Mouse (Mus musculus) CH12F3 (cell line): ENCODE results near the gene Tmem200a.

Source experiments
- in situ Hi-C: fragments of 300-500 bp; cut with MboI; formaldehyde crosslinking; loops from 2 replicates; pipeline ENCODE4 v1.14.3; 2020; ENCODE audit warnings: low sequenced_read_pairs

Tmem200a gene

GRCm38 (mm10) chr10:25984056-25984455 is 94.8 kb downstream of the Tmem200a start:
- in situ Hi-C loops: no loop called here

- in situ Hi-C loops: no loop called here
Observed at GRCm38 (mm10) chr10:25982617-25983016, 96.2 kb downstream of the Tmem200a start.

DNA sequence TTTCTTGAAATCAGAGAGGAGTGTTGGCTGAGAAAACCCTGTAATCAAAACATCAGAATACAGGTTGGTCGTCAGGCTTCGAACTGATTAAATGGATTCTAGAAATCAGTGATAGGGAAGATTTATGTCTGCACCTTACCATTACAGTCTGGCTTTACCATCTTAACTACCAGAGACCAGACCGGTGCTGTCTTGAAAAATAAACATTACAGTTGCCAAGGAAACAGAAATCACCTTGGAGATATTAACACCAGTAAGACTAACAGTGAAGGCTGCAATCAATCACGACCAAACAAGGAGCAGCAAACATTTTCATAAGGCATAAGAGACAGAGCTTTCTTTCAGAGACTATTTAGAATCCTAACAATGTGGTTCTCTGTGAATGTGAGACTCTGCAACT is 116.0 kb downstream of the Tmem200a start:
- in situ Hi-C loops: no loop called here

DNA sequence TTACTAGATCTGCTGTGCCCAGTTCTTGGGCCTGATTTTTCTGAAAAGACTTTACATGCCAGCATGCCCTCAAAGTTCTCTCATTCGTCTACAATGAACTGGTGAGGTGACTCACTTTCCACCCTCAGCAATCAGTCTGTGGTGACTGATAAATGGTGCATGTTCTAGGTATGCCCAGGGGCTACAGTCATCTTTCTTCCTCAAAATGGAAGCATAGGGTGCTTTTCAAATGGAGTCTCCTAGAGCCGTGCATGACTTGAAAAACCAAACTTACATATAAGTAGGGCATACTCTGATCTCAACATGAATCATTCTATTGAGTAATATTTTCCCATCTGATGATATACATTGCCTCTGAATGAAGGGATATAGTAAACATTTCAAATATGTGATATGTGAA is 117.8 kb downstream of the Tmem200a start:
- in situ Hi-C loops: no loop called here

- in situ Hi-C loops: no loop called here
Observed at GRCm38 (mm10) chr10:25958762-25959753, 119.8 kb downstream of the Tmem200a start.

DNA sequence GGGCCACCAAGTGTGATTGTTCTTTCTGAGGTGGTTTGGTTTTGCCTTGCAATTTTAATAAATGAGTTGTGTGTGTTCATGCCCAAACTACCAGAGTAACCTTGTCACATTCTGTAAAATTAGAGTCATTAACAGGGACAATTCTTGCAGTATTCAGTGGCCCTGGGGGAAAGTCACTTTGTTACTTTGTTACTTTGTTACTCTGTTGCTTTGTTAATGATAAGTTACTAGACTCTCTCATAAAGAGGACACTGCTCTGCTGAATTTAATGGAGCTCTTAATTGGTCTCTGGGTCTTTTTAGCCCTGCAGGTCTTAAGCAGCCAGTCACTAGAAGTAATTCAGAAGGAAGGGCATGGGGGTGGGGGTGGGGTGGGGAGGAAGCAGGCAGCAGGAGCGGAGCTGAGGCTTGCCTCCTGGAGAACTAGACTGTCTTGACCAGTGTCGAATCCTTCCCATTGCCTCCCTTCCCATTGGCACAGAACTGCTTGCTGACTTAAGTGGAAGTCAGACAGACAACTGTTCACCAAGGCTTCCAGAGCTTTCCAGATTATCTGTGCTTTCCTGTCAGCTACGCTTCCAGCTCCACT is 124.1 kb downstream of the Tmem200a start:
- in situ Hi-C loops: no loop called here

GRCm38 (mm10) chr10:25952838-25953237 is 126.0 kb downstream of the Tmem200a start:
- in situ Hi-C loops: no loop called here

DNA sequence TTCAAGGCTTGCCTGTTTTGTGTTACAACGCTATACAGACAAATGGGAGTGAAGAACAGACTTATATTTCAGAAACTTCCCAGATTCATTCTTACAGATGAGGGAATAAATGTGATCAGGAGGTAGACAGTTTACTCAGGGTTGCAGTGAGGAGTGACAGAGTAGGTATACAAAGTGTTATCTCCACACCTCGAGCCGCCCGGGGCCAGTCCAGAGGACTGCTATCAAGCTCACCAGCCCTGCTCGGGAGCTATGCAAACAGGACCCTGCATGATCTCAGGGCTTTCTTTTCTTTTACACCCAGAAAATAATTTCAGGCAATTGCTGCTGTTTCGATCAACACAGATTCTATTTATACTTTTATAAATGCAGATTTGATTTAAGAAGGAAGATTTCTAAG is 126.7 kb downstream of the Tmem200a start:
- in situ Hi-C loops: no loop called here

- in situ Hi-C loops: no loop called here
Observed at GRCm38 (mm10) chr10:25945866-25946265, 133.0 kb downstream of the Tmem200a start.

DNA sequence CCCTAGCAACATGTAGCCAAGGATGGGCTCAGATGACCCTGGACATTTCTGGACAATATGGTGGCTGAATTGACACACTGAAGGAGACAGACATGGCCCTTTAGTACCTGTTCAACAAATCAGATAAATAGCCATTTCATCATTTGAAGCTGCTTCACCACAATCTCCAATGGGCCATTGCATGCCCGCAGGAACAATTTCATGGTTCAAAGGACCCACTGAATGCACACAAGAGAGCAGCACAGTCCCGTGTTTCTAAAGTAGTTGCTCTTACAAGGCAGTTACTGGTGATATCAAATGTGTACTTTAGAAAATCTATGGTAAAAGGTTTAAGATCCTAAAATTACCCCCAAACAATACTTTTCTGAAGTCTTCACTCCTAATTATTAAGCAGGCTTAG is 134.2 kb downstream of the Tmem200a start:
- in situ Hi-C loops: no loop called here

- in situ Hi-C loops: no loop called here
Observed at GRCm38 (mm10) chr10:25931796-25932195, 147.1 kb downstream of the Tmem200a start.

GRCm38 (mm10) chr10:25929401-25930150 is 149.3 kb downstream of the Tmem200a start:
- in situ Hi-C loops: no loop called here

- in situ Hi-C loops: no loop called here
Observed at GRCm38 (mm10) chr10:25928861-25929368, 149.9 kb downstream of the Tmem200a start.

GRCm38 (mm10) chr10:25928448-25928786 is 150.4 kb downstream of the Tmem200a start:
- in situ Hi-C loops: no loop called here

DNA sequence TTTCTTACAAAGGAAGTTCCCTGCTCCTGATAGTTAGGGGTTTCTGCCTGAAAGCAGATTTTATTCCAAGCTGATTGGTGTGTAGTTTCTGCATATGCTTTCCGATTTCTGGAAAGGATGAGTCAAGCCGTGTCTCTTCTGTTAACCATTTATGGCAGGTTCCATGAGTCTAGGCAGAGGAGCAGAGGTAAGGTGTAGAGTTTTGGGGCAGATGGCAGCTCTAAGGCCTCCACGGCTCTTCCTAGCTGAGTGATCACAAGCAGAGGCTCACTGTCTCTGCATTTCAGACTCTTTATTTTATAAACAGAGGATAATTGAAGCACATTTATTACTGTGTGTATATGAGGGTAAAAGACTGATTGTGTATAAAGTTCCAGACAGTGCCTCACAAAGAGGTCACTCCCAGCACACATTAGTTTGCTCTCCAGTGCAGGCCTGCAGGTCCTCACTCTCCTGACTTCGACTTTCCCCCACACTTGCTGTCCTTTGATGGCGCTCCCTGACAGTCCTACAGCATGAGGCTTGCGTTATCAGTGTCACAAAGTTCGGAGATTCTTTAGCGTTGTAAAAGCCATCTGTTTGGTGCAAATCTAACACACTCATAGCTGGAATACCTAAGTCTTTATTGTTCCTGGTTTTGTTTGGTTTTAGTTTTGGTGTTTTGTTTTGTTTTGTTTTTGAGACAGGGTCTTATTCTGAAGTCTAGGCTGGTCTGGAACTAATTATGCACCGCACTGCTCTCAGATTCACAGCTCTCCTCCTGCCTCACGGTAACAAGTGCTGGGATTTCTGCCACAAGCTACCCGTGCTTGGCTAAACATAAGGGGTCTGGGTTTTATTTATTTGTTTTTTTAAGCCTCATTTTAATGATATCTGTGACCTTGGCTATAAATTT is 151.1 kb downstream of the Tmem200a start:
- in situ Hi-C loops: no loop called here

DNA sequence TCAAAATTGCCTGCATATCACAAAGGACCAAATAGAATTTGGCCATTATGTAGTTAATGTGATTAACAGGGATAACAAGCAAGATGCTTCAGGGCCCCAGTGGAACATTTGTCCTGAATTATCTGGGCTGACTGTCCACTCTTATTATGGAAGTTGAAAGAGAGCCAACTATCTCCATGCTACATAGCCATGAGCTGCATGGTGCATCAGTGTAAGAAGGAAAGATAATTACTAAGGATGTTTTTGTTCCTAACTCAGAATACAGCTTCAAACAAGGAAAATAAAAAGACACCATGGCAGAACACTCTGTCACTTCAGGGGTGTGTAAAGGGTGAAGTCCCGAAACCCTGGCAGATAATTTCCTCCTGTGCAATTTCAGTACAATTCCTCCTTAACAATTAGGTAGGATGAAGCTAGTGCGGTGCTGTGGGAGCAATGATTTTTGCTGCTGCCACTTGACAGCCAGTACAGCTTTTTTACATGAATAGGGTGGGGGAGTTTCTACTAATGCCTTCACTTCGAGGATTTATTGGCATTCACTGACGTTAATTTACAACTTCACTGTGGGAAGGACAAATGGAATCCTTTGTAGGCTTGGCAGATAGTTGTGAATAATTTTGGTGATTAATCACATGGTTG is 158.1 kb downstream of the Tmem200a start:
- in situ Hi-C loops: no loop called here

- in situ Hi-C loops: no loop called here
Observed at GRCm38 (mm10) chr10:25918103-25918502, 160.7 kb downstream of the Tmem200a start.

- in situ Hi-C loops: no loop called here
Observed at GRCm38 (mm10) chr10:25910270-25910669, 168.6 kb downstream of the Tmem200a start.

DNA sequence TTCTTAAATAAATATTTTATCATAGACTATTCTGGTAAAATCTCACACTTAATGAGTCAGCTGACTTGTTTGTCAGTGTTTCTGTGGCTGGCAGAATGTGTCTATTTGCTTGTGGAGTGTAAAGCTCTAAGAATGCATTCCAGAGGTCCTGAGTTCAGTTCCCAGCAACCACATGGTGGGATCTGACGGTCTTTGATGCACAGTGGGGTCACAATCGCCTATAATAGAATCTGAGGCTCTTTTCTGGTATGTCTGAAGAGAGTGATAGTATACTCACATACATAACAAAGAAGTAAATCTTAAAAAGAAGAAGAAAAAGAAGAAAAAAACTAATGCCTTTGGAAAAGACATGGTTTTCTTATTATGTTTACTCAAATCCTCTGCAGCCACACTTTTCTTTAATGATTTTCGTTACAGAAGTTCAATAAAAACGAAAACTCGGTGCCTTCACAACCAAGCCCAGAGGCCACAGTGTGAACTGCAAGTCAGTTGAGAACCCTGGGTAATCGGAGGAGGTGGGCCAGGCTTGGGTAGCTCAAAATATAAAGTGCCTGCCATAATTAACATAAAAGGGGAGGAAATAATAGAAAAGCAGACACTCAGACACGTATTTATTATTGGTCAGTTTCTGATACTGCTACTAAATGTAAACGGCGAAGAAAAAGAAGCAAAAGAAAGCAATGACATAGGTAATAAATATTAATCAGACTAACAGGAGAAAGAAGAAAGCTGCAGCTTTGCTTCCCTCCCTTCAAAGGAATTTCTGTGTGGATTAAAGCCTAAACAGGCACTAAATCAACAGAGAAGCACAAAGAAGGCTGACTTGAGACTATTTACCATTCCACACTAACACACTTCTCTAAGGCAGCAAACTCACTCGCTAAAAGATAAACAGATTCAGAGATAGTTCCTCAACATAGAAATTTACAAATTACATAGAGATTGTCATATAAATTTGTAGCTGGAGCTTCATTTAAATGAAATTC is 170.5 kb downstream of the Tmem200a start:
- in situ Hi-C loops: no loop called here
